Mouse (Mus musculus): Measurements from ENCODE around the gene Zfp688. TPM values are rescaled to one million over a fixed set of nuclear protein-coding genes. Genes with fewer than 3 reads are reported as not detected.

Zfp688 gene
- polyA plus RNA-seq (2012; ENCODE audit: low replicate concordance): 25.8 and 61.8 TPM in 2 replicates

GRCm38 (mm10) chr7:127421388-127422191, at the start of gene Zfp688:
TSS of gene Zfp688 (minus strand) at chr7:127422068.

GRCm38 (mm10) chr7:127459311-127459710, 37.4 kb upstream of the Zfp688 start, which contains the start of gene Prr14:
TSS of gene Prr14 (plus strand) at chr7:127459611.

GRCm38 (mm10) chr7:127448521-127449300, 26.8 kb upstream of the Zfp688 start, which contains the start of gene Zfp689:
TSS of gene Zfp689 (minus strand) at chr7:127449158.

GRCm38 (mm10) chr7:127406002-127406987, 15.6 kb downstream of the Zfp688 start, which contains the start of gene Zfp764:
TSS of gene Zfp764 (minus strand) at chr7:127406822.

GRCm38 (mm10) chr7:127393157-127393943, 28.5 kb downstream of the Zfp688 start, which contains the start of gene E430018J23Rik:
TSS of gene E430018J23Rik (minus strand) at chr7:127393629.

GRCm38 (mm10) chr7:127386641-127387392, 35.1 kb downstream of the Zfp688 start, which contains the start of gene 9130019O22Rik:
TSS of gene 9130019O22Rik (minus strand) at chr7:127387166.

GRCm38 (mm10) chr7:127375271-127376245, 46.3 kb downstream of the Zfp688 start, which contains the start of gene Zfp747:
TSS of gene Zfp747 (minus strand) at chr7:127376050.

Other genes starting within 250 kb of the Zfp688 start
- gene Cd2bp2, start 226.0 kb downstream of the Zfp688 start, polyA plus RNA-seq (2012; ENCODE audit: low replicate concordance): 63.2 and 81.0 TPM in 2 replicates
- gene Tbc1d10b, start 213.6 kb downstream of the Zfp688 start, polyA plus RNA-seq (2012; ENCODE audit: low replicate concordance): 48.8 and 114 TPM in 2 replicates
- 3.8 TPM in 1 of 2 replicates, not detected in the other for gene Mylpf, start 213.2 kb downstream of the Zfp688 start, polyA plus RNA-seq (2012; ENCODE audit: low replicate concordance)
- gene Zfp553, start 189.0 kb downstream of the Zfp688 start, polyA plus RNA-seq (2012; ENCODE audit: low replicate concordance): 19.8 and 21.6 TPM in 2 replicates
- 741 and 939 TPM in 2 replicates for gene Sept1, start 188.9 kb downstream of the Zfp688 start, polyA plus RNA-seq (2012; ENCODE audit: low replicate concordance)
- 30.4 and 62.4 TPM in 2 replicates for gene Zfp771, start 177.8 kb downstream of the Zfp688 start, polyA plus RNA-seq (2012; ENCODE audit: low replicate concordance)
- 11.9 and 40.3 TPM in 2 replicates for gene Dctpp1, start 161.4 kb downstream of the Zfp688 start, polyA plus RNA-seq (2012; ENCODE audit: low replicate concordance)
- 18.3 and 56.1 TPM in 2 replicates for gene Sephs2, start 148.0 kb downstream of the Zfp688 start, polyA plus RNA-seq (2012; ENCODE audit: low replicate concordance)
- 65.9 and 91.0 TPM in 2 replicates for gene Itgal, start 125.8 kb downstream of the Zfp688 start, polyA plus RNA-seq (2012; ENCODE audit: low replicate concordance)
- gene Zfp768, start 76.5 kb downstream of the Zfp688 start, polyA plus RNA-seq (2012; ENCODE audit: low replicate concordance): 11.8 and 12.1 TPM in 2 replicates
- 6.0 and 8.8 TPM in 2 replicates for gene Zfp747, start 46.0 kb downstream of the Zfp688 start, polyA plus RNA-seq (2012; ENCODE audit: low replicate concordance)
- gene 9130019O22Rik, start 34.9 kb downstream of the Zfp688 start, polyA plus RNA-seq (2012; ENCODE audit: low replicate concordance): 1.1 and 1.4 TPM in 2 replicates
- gene E430018J23Rik, start 28.4 kb downstream of the Zfp688 start, polyA plus RNA-seq (2012; ENCODE audit: low replicate concordance): 5.7 and 9.3 TPM in 2 replicates
- gene Zfp764, start 15.2 kb downstream of the Zfp688 start, polyA plus RNA-seq (2012; ENCODE audit: low replicate concordance): 2.3 and 3.1 TPM in 2 replicates
- gene Zfp689, start 27.1 kb upstream of the Zfp688 start, polyA plus RNA-seq (2012; ENCODE audit: low replicate concordance): 13.2 and 16.8 TPM in 2 replicates
- gene Prr14, start 37.5 kb upstream of the Zfp688 start, polyA plus RNA-seq (2012; ENCODE audit: low replicate concordance): 140 and 180 TPM in 2 replicates
- gene Fbrs, start 57.1 kb upstream of the Zfp688 start, polyA plus RNA-seq (2012; ENCODE audit: low replicate concordance): 733 and 1,419 TPM in 2 replicates
- gene Srcap, start 89.9 kb upstream of the Zfp688 start, polyA plus RNA-seq (2012; ENCODE audit: low replicate concordance): 63.6 and 79.8 TPM in 2 replicates
- 39.4 and 48.5 TPM in 2 replicates for gene Gm42715, start 97.5 kb upstream of the Zfp688 start, polyA plus RNA-seq (2012; ENCODE audit: low replicate concordance)
- 0.69 and 5.4 TPM in 2 replicates for gene Tmem265, start 139.3 kb upstream of the Zfp688 start, polyA plus RNA-seq (2012; ENCODE audit: low replicate concordance)
- gene Phkg2, start 151.3 kb upstream of the Zfp688 start, polyA plus RNA-seq (2012; ENCODE audit: low replicate concordance): 32.2 and 89.3 TPM in 2 replicates
- 2.1 and 3.3 TPM in 2 replicates for gene Ccdc189, start 166.5 kb upstream of the Zfp688 start, polyA plus RNA-seq (2012; ENCODE audit: low replicate concordance)
- 49.1 and 52.5 TPM in 2 replicates for gene Rnf40, start 166.7 kb upstream of the Zfp688 start, polyA plus RNA-seq (2012; ENCODE audit: low replicate concordance)
- gene Zfp629, start 193.7 kb upstream of the Zfp688 start, polyA plus RNA-seq (2012; ENCODE audit: low replicate concordance): 11.0 and 18.9 TPM in 2 replicates

Data from hematopoietic multipotent progenitor cell, adult 10-12 weeks (in vitro differentiated cells).